Mouse (Mus musculus) WW6 (cell line): Measurements from ENCODE around the gene Olfr1352.
"Not testable (repeated sequence)": the region's sequence is repeated elsewhere in the genome, so short reads cannot be mapped to it uniquely, and the experiment has no call there.

Experiments
- DNase-seq: peaks from one replicate; pipeline ENCODE4 v3.0.0-alpha.2; 2013; ENCODE audit warnings: low read depth, low spot score

Olfr1352 gene

GRCm38 (mm10) chr10:78980750-78981149 is at the start of gene Olfr1352:
Gene Olfr1352, plus strand, starts transcription at chr10:78981050.
- no peak for DNase-seq

- not testable (repeated sequence) for DNase-seq
These were observed 30.5 kb upstream of the Olfr1352 start, which contains the start of gene Olfr8 for GRCm38 (mm10) chr10:78950336-78950735. Gene Olfr8, plus strand, starts transcription at chr10:78950636.

- not testable (repeated sequence) for DNase-seq
These were observed 17.8 kb upstream of the Olfr1352 start, which contains the start of gene Olfr1353 for GRCm38 (mm10) chr10:78963009-78963408. Gene Olfr1353, plus strand, starts transcription at chr10:78963309.

- no peak for DNase-seq
These were observed 31.3 kb downstream of the Olfr1352 start, which contains the start of gene Olfr1351 for GRCm38 (mm10) chr10:79012172-79012571. Gene Olfr1351, plus strand, starts transcription at chr10:79012472.

- no peak for DNase-seq
These were observed 47.6 kb downstream of the Olfr1352 start, which contains the start of gene Olfr57 for GRCm38 (mm10) chr10:79028441-79028840. Gene Olfr57, plus strand, starts transcription at chr10:79028741.
